Mouse (Mus musculus) left cerebral cortex, postnatal 10 days (tissue): Measurements from ENCODE around the gene Tmprss2. TPM values are rescaled to one million over a fixed set of nuclear protein-coding genes. Genes with fewer than 3 reads are reported as not detected.
"Not testable (repeated sequence)": the region's sequence is repeated elsewhere in the genome, so short reads cannot be mapped to it uniquely, and the experiment has no call there.

Experiments
- DNase-seq, 2 experiments: peaks; one replicate each; pipeline ENCODE4 v3.0.0; 2021 to 2022; ENCODE audit warnings: low spot score in 2 of 2, mixed read lengths in 1 of 2; ENCODE audit errors: extremely low spot score in 1 of 2
- intact Hi-C: fragments of 180-260 bp; cut with DNase I; formaldehyde crosslinking; loops from one replicate; pipeline ENCODE4 v1.15.1; 2025
- total RNA-seq, 2 experiments: library from RNA; stranded (reverse); gene quantifications; 2 replicates each; pipeline ENCODE4 v1.2.3; 2021

Tmprss2 gene
- total RNA-seq, 2 experiments from 2014 or later, result 0.75 TPM; not detected in 1

DNA sequence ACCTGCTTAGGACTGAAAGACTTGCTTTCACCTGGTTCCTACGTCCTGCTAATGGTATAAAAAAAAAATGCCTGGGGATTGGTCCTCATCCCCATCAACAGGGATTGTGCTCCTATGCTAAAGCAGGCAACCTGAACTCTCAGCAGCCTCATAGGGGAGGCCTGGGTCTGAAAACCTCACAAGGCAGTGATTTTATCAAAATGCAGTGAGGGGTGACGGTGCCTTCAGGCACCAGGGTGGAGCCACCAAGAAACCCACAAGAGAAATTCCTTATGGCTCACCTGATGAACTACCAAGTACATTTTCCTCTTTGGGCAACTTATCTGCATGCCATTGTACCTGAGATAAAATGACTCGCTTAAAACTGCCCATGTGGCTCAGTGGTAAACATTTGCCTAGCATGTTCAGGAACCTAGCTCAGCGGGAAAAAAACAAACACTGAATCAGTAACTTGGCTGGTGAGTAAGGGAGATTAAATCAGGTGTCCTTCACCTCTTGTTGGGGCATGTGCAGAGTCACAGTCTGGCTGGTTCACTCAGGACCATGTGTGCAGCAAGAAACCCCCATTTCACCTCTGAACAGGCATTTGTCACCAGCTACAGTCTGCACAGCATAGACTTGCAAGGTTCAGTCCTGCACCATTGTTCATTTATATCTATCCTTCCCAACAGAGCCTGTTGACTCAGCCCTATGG is 17.0 kb downstream of the Tmprss2 start:
- intact Hi-C loops, result no loop called here

DNA sequence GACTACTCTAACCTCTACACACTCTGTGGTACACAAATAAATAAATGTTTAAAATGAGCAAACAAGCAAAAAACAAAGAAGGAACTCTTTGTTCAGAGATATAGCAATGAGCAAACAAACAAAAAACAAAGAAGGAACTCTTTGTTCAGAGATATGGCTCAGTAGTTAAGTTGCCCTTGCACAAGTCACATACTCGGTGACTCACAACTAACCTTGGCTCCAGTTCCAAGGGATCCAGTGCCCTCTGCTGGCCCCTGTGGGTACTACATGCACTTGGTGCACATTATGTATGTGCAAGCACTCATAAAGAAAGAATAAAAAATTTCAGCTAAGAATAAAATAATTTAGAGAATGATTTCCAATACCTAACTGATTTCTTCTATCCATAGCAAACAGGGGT is 17.9 kb downstream of the Tmprss2 start:
- intact Hi-C loops, result no loop called here
- peak; percentile 21 to 59 for DNase-seq

More for the DNA sequence above, 17.0 kb downstream of the Tmprss2 start:
- no peak for DNase-seq

DNA sequence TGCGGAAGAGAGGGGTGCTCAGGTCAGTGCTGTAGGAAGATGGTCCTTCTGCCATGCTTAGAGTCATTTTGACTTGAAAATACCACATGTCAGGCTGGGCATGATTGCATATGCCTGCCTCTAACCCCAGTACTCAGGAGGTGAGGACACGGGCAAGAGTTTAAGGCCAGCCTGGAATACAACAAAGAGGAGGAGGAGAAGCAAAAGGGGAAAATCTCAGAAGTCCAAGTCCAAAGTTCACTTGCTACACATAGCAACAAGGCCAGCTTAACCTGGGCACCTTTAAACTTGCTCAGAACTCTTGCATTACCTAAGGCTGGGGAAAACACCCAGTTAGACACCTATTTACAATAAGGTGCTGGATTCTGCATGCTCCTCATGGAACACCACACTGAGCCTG is 19.5 kb downstream of the Tmprss2 start:
- DNase-seq, result no peak
- intact Hi-C loops, result no loop called here

- intact Hi-C loops, DNase-seq: not testable (repeated sequence)
Measured at GRCm38 (mm10) chr16:97582876-97583275, 28.1 kb downstream of the Tmprss2 start.

GRCm38 (mm10) chr16:97569426-97569825 is 41.6 kb downstream of the Tmprss2 start:
- intact Hi-C loops, result loop anchor here (10.0 kb wide), 1 partner anchor 255 kb away; no protein-coding TSS in a partner anchor

GRCm38 (mm10) chr16:97568662-97569061 is 42.3 kb downstream of the Tmprss2 start:
- DNase-seq, result peak; percentile 29 to 57
- intact Hi-C loops, result loop anchor here (10.0 kb wide), 1 partner anchor 254 kb away; no protein-coding TSS in a partner anchor

More at GRCm38 (mm10) chr16:97569426-97569825, 41.6 kb downstream of the Tmprss2 start:
- DNase-seq, result no peak

- intact Hi-C loops, result no loop called here
- DNase-seq, result no peak
Measured at GRCm38 (mm10) chr16:97544340-97544739, 66.7 kb downstream of the Tmprss2 start.

- no peak for DNase-seq
- intact Hi-C loops, result no loop called here
Measured at GRCm38 (mm10) chr16:97536859-97537258, 74.1 kb downstream of the Tmprss2 start.

DNA sequence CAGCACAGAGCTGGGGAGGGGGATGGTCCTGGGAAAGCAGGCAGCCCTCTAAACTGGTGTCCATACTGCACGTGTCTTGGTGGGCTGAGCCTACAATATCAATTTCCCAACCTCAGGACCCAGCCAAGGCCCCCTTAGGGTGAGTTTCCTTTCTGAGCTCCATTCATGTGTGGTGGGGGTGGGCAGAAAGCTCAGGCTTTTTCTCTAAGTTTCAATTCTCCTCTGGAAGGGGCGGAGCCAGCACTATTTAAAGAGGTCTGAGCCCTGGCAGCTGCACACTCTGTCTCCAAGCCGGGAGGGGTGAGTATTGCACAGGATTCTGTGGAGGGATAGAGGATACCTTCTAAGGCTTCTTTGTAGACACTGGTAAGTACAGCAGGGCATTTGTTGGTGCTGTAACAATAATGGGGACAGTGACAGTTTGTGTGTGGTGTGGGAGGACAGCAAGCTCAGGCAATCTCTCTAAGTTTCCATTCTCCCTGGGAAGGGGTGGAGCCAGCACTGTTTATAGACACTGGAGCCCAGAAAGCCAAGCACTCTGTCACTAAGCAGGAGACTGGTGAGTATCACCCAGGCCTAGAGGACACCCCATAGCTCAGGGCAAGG is 75.1 kb downstream of the Tmprss2 start:
- peak; percentile 30 to 80 for DNase-seq
- intact Hi-C loops, result no loop called here

GRCm38 (mm10) chr16:97534876-97535461 is 76.0 kb downstream of the Tmprss2 start:
- DNase-seq, result peak; percentile 18 to 45

DNA sequence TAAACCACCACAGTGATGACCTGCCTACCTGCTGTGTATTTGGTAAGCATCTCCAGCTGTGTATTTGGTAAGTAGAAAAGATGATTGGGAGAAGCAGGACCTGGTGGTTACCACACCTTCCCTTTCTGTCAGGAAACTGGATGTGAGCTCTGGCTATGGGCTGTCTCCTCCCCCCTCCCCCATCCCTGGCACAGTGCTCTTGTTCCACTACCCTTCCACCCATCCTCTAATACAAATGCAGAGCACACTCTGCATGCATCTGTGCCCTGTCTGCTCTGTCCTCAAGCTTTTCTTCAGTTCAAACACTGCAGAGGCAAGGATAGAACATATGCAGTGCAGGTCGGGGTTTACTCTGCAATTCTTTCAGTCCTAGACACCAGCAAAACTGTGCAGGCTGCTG is 76.5 kb downstream of the Tmprss2 start:
- DNase-seq, result no peak

More at GRCm38 (mm10) chr16:97534876-97535461, 76.0 kb downstream of the Tmprss2 start:
- intact Hi-C loops, result no loop called here

GRCm38 (mm10) chr16:97533751-97534150 is 77.2 kb downstream of the Tmprss2 start:
- no peak for DNase-seq
- intact Hi-C loops, result no loop called here

More for the DNA sequence above, 76.5 kb downstream of the Tmprss2 start:
- intact Hi-C loops, result no loop called here

DNA sequence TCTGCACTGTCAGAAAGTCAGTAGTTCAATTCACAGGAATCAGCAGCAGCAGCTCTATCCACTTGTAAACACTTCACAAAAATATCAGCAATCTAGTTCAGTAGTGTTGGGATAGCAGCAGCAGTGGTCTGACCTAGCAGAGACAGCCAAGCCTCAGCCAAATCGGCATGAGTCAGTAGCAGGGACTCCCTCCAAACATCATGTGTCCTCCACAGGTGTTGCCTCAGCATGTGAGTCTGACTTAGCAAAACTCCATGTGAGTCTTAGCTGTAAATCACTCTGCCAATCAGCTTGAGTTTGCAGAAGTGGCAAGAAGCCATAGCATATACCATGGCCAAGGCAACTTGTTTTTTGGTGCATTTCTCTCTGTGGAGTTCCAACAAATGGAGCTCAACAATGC is 77.9 kb downstream of the Tmprss2 start:
- no peak for DNase-seq
- intact Hi-C loops, result no loop called here

- no peak for DNase-seq
- intact Hi-C loops, result no loop called here
Measured at GRCm38 (mm10) chr16:97529241-97529640, 81.8 kb downstream of the Tmprss2 start.

GRCm38 (mm10) chr16:97523024-97523423 is 88.0 kb downstream of the Tmprss2 start:
- intact Hi-C loops, result no loop called here
- DNase-seq, result peak; percentile 13 to 49

GRCm38 (mm10) chr16:97521983-97522382 is 89.0 kb downstream of the Tmprss2 start:
- no peak for DNase-seq
- intact Hi-C loops, result no loop called here

DNA sequence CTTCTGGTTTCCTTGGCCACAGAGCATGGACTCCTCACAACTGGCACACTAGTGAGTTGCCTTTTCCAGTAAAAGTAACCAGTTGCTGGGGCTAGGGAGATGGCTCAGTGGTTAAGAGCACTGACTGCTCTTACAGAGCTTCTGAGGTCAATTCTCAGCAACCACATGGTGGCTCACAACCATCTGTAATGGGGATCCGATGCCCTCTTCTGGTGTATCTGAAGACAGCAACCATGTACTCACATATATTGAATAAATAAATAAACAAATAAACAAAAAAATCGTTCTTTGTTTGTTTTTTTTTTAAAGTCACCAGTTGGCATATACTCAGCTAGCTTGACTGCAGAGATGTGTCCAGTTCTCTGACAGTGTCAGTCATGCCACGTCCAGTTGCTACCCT is 94.7 kb downstream of the Tmprss2 start:
- intact Hi-C loops, result no loop called here
- no peak for DNase-seq
